Mouse (Mus musculus) stomach, postnatal 0 days (tissue): ENCODE data around the gene Rgmb. TPM values are rescaled to one million over a fixed set of nuclear protein-coding genes. Genes with fewer than 3 reads are reported as not detected.

Experiments used
- ATAC-seq: fragments of 200-750 bp; cut with Nextera tagmentation; 2 replicates; pipeline ENCODE4 v1.8.0; 2017; ENCODE audit not compliant: low FRiP score, low TSS enrichment
- DNase-seq: peaks from one replicate; pipeline ENCODE4 v3.0.0-alpha.2; 2016; ENCODE audit warnings: low spot score
- H3K27ac ChIP-seq: fragments of 300-500 bp; sonication (generic); replicated peaks from 2 replicates; pipeline ENCODE4 v1.5.1; 2014; ENCODE audit warnings: mild to moderate bottlenecking, control low read depth
- H3K27me3 ChIP-seq: fragments of 300-500 bp; sonication (generic); 2 replicates; pipeline ENCODE4 v1.6.1; 2014; ENCODE audit warnings: low read length; ENCODE audit not compliant: control insufficient read depth, insufficient read depth
- H3K36me3 ChIP-seq: fragments of 300-500 bp; sonication (generic); 2 replicates; pipeline ENCODE4 v1.6.1; 2014; ENCODE audit warnings: low read length, mixed read lengths; ENCODE audit not compliant: control insufficient read depth, insufficient read depth
- H3K4me1 ChIP-seq: fragments of 300-500 bp; sonication (generic); replicated peaks from 2 replicates; pipeline ENCODE4 v1.6.1; 2014; ENCODE audit warnings: antibody characterized with exemption; ENCODE audit not compliant: control insufficient read depth, insufficient read depth
- H3K4me2 ChIP-seq: fragments of 300-500 bp; sonication (generic); replicated peaks from 2 replicates; pipeline ENCODE4 v1.6.1; 2014; ENCODE audit warnings: low read depth, mild to moderate bottlenecking, control low read depth, moderate library complexity
- H3K4me3 ChIP-seq: fragments of 300-500 bp; sonication (generic); 2 replicates; pipeline ENCODE4 v1.5.1; 2014; ENCODE audit warnings: low read depth, low read length, control low read depth
- H3K9ac ChIP-seq: fragments of 300-500 bp; sonication (generic); 2 replicates; pipeline ENCODE4 v1.6.1; 2014; ENCODE audit warnings: mild to moderate bottlenecking, low read length, control low read depth, mixed read lengths
- H3K9me3 ChIP-seq: fragments of 300-500 bp; sonication (generic); 2 replicates; pipeline ENCODE4 v1.6.1; 2016; ENCODE audit warnings: low read length; ENCODE audit not compliant: control insufficient read depth
- CTCF ChIP-seq: IDR thresholded peaks from 2 replicates; pipeline ENCODE4 v1.5.1; 2016; ENCODE audit warnings: antibody characterized with exemption, low read depth, mild to moderate bottlenecking, moderate library complexity
- EP300 ChIP-seq: optimal IDR thresholded peaks from 2 replicates; pipeline ENCODE3; 2016; ENCODE audit warnings: antibody characterized with exemption
- WGBS: fragments of 180-500 bp; shearing (Covaris S2); extraction: QIAGEN DNeasy Blood & Tissue Kit; methylation state at CpG from one replicate; pipeline ENCODE4 v1.1.7; 2014; 5-methylcytosine and 5-hydroxymethylcytosine counted together
- polyA plus RNA-seq: library from polyadenylated mRNA; unstranded; fragments of >200 nt; fragmentation: Nextera tagmentation; extraction: Ambion mirVana; gene quantifications from 2 replicates; pipeline ENCODE4 v1.2.1, GENCODE M21; 2015

Gene Rgmb
- polyA plus RNA-seq, 1 experiment from 2014 or later: 33.0 TPM

- no peaks in the 10 kb centered on the region for H3K9me3 ChIP-seq
- DNase-seq: no peak
- H3K4me2 ChIP-seq: peak overlapping the region; percentile 38; the same call in 1 of the 2 replicates
- no peak for ATAC-seq
- 0 out of 2 replicates have a peak, but pooled peaks cover 5% of the 10 kb centered on the region for H3K36me3 ChIP-seq
- WGBS: 56% methylated on average over 10 of the region's 10 CpGs
- peaks cover 7% of the 10 kb centered on the region; the same call in 1 of the 2 replicates for H3K4me1 ChIP-seq
- no peak overlapping the region for H3K27ac ChIP-seq
- no peak for TF ChIP-seq CTCF
- TF ChIP-seq EP300: no peak
- no peak overlapping the region for H3K4me3 ChIP-seq
- no peaks in the 10 kb centered on the region for H3K27me3 ChIP-seq
- no peak overlapping the region for H3K9ac ChIP-seq
Observed at GRCm38 (mm10) chr17:15815312-15816018, 15.4 kb downstream of the Rgmb start.

DNA sequence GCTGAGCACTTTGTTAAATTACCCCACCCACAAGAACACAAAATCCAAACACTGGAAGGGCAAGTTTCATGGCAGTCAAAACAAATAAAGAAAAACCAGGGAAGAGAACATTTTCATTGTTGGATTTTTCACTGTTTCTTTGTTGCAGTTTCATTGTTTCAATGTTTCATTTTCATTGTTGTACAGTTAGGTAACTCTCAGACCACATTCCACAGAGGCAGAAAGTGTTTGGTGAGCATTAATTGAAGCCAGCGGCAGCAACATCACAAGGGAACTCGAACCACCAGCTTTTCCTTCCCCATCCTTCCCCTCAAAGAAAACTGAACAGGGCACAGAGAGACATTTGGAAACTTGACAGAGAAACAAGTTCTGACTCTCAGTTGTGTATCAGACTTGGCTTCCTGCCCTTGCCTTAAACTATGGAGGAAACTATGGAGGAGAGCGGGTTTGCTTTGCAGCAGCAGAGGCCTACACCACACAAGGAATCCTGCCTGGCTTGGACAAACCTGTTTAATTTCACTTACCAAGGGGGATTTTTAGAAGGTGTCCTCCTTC lies 17.1 kb downstream of the Rgmb start:
- TF ChIP-seq CTCF (no peak), EP300 (peak; percentile 56)
- Histone ChIP-seq H3K27me3 (no peaks in the 10 kb centered on the region), H3K36me3 (0 out of 2 replicates have a peak, but pooled peaks cover 5% of the 10 kb centered on the region), H3K4me2 (peak overlapping the region; percentile 38), H3K27ac (peak overlapping the region; percentile 84), H3K4me3 (no peak overlapping the region), H3K4me1 (peaks cover 12% of the 10 kb centered on the region), H3K9ac (peak overlapping the region; percentile 38; the same call in 1 of the 2 replicates), H3K9me3 (no peaks in the 10 kb centered on the region)
- ATAC-seq (no peak), DNase-seq (no peak)
- 22% methylated on average over 3 of the region's 3 CpGs for WGBS

- H3K36me3 ChIP-seq: peaks cover 4% of the 10 kb centered on the region; the same call in 1 of the 2 replicates
- DNase-seq: peak; percentile 12
- no peak for ATAC-seq
- no peaks in the 10 kb centered on the region for H3K27me3 ChIP-seq
- no peak overlapping the region; the same call in 1 of the 2 replicates for H3K4me3 ChIP-seq
- peak overlapping the region; percentile 35 for H3K4me2 ChIP-seq
- TF ChIP-seq EP300 (no peak), CTCF (no peak)
- H3K27ac ChIP-seq: peak overlapping the region; percentile 49; the same call in 1 of the 2 replicates
- H3K4me1 ChIP-seq: peaks cover 14% of the 10 kb centered on the region
- no peaks in the 10 kb centered on the region for H3K9me3 ChIP-seq
- WGBS: 46% methylated on average over 13 of the region's 13 CpGs
- peak overlapping the region; percentile 38; the same call in 1 of the 2 replicates for H3K9ac ChIP-seq
Observed at GRCm38 (mm10) chr17:15812136-15812778, 18.6 kb downstream of the Rgmb start.

- DNase-seq (no peak), ATAC-seq (no peak)
- Histone ChIP-seq H3K4me2 (peak overlapping the region; percentile 32), H3K9ac (no peak overlapping the region), H3K27me3 (no peaks in the 10 kb centered on the region), H3K36me3 (peaks cover 10% of the 10 kb centered on the region; the same call in 1 of the 2 replicates), H3K4me1 (peaks cover 14% of the 10 kb centered on the region), H3K4me3 (no peak overlapping the region), H3K27ac (peak overlapping the region; percentile 8; the same call in 1 of the 2 replicates), H3K9me3 (no peaks in the 10 kb centered on the region)
- whole genome bisulfite sequencing: 45% methylated on average over 2 of the region's 2 CpGs
- TF ChIP-seq EP300: no peak
- TF ChIP-seq CTCF: no peak
Observed at GRCm38 (mm10) chr17:15809949-15810348, 20.9 kb downstream of the Rgmb start.

DNA sequence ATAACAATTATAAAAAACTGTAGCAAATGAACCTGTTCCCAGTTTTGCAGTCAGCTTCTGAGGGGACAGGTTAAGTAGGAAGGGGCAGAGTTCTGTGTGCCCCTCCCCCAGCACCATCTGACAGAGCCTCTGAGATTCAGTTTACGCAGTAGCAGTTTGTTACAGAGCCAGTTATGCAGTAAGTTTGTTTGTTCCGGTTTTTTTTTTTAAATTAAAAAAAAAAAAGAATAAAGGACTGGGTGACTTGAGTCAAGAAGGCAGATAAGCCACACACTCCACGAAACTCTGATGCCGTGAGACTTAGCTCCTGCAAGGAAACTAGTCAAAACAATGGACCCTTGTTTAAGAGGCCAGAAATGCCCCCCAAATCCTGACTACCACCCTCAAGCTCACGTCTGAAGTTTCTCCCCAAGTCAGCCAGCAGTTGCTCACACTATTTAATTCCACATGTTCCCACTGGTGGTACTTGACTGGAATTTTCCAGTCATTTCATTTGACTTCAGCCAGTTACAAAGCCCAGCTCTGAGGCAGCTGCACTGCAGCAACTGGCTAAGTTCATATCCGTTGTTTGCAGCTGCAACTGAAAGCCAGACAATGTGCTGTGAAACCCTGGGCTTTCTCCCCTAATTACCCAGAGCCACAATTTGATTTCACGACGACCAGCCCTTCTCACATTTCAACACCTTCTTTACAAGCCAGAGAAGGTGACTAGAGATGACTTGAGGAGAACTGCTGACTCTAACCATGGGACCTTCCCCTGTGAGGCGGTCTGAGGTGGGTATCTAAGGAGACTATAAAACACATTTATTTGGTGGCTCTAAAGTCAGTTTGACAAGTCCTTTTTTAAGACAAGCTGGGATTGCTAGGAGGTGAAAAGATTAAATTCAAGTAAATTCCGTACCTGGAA lies 22.1 kb downstream of the Rgmb start:
- H3K36me3 ChIP-seq: peaks cover 10% of the 10 kb centered on the region; the same call in 1 of the 2 replicates
- H3K4me1 ChIP-seq: peaks cover 10% of the 10 kb centered on the region
- TF ChIP-seq EP300: no peak
- no peak for TF ChIP-seq CTCF
- H3K27me3 ChIP-seq: no peaks in the 10 kb centered on the region
- DNase-seq (no peak), ATAC-seq (peak; percentile 34; the same call in 1 of the 2 replicates)
- H3K4me2 ChIP-seq: peak overlapping the region; percentile 32; the same call in 1 of the 2 replicates
- 0 out of 2 replicates have a peak overlapping the region, but pooled peaks have one; percentile 1 for H3K9ac ChIP-seq
- no peaks in the 10 kb centered on the region for H3K9me3 ChIP-seq
- no peak overlapping the region for H3K4me3 ChIP-seq
- WGBS: 14% methylated on average over 10 of the region's 10 CpGs
- H3K27ac ChIP-seq: peak overlapping the region; percentile 50
